Mouse (Mus musculus): ENCODE measurements around the gene Ssr4. TPM values are rescaled to one million over a fixed set of nuclear protein-coding genes. Genes with fewer than 3 reads are reported as not detected.
A peak's percentile ranks its signal among the peaks of the same experiment; 100 is the strongest.

Gene Ssr4
- polyA plus RNA-seq, 1 experiment = 210 TPM

GRCm38 (mm10) chrX:73782227-73782626 is 4.6 kb upstream of the Ssr4 start:
- Histone ChIP-seq H3K4me1 (ENCODE audit: control insufficient read depth, insufficient read depth, insufficient read length, low read length) (peaks cover 4% of the 10 kb centered on the region; the same call in 1 of the 2 replicates), H3K4me3 (ENCODE audit: low read depth, low read length) (no peak overlapping the region), H3K36me3 (ENCODE audit: control insufficient read depth, insufficient read depth, low read length) (peaks cover 38% of the 10 kb centered on the region), H3K27ac (ENCODE audit: insufficient read depth, low read depth, low read length) (no peak overlapping the region), H3K27me3 (ENCODE audit: control insufficient read depth, insufficient read depth, low read length) (no peaks in the 10 kb centered on the region)
- WGBS = 83% methylated on average over 3 of the region's 3 CpGs
- TF ChIP-seq POLR2A (IDR thresholded peaks at IDR 0.05; ENCODE audit: low read depth, low read length) (no peak), CTCF (IDR thresholded peaks at IDR 0.05; ENCODE audit: extremely low read depth, insufficient read length, insufficient replicate concordance, low read depth, low read length) (no peak)

- Histone ChIP-seq H3K4me1 (ENCODE audit: control insufficient read depth, insufficient read depth, insufficient read length, low read length) (peaks cover 4% of the 10 kb centered on the region; the same call in 1 of the 2 replicates), H3K36me3 (ENCODE audit: control insufficient read depth, insufficient read depth, low read length) (peaks cover 27% of the 10 kb centered on the region), H3K27me3 (ENCODE audit: control insufficient read depth, insufficient read depth, low read length) (no peaks in the 10 kb centered on the region), H3K27ac (ENCODE audit: insufficient read depth, low read depth, low read length) (peak overlapping the region; percentile 91), H3K4me3 (ENCODE audit: low read depth, low read length) (peak overlapping the region; percentile 91; the same call in 1 of the 2 replicates)
- TF ChIP-seq POLR2A (IDR thresholded peaks at IDR 0.05; ENCODE audit: low read depth, low read length) (no peak), CTCF (IDR thresholded peaks at IDR 0.05; ENCODE audit: extremely low read depth, insufficient read length, insufficient replicate concordance, low read depth, low read length) (no peak)
Observed at GRCm38 (mm10) chrX:73785666-73786065, 1.2 kb upstream of the Ssr4 start.

- Histone ChIP-seq H3K36me3 (ENCODE audit: control insufficient read depth, insufficient read depth, low read length) (peaks cover 20% of the 10 kb centered on the region), H3K4me3 (ENCODE audit: low read depth, low read length) (peak overlapping the region; percentile 91), H3K4me1 (ENCODE audit: control insufficient read depth, insufficient read depth, insufficient read length, low read length) (peaks cover 4% of the 10 kb centered on the region; the same call in 1 of the 2 replicates), H3K27ac (ENCODE audit: insufficient read depth, low read depth, low read length) (peak overlapping the region; percentile 80), H3K27me3 (ENCODE audit: control insufficient read depth, insufficient read depth, low read length) (no peaks in the 10 kb centered on the region)
- 18% methylated on average over 22 of the region's 22 CpGs for WGBS
- TF ChIP-seq CTCF (IDR thresholded peaks at IDR 0.05; ENCODE audit: extremely low read depth, insufficient read length, insufficient replicate concordance, low read depth, low read length) = no peak
- TF ChIP-seq POLR2A (IDR thresholded peaks at IDR 0.05; ENCODE audit: low read depth, low read length) = no peak
Observed at GRCm38 (mm10) chrX:73787225-73787558, 364 bp downstream of the Ssr4 start.

GRCm38 (mm10) chrX:73788501-73788900 is 1.7 kb downstream of the Ssr4 start:
- Histone ChIP-seq H3K27me3 (ENCODE audit: control insufficient read depth, insufficient read depth, low read length) (no peaks in the 10 kb centered on the region), H3K4me1 (ENCODE audit: control insufficient read depth, insufficient read depth, insufficient read length, low read length) (peaks cover 4% of the 10 kb centered on the region; the same call in 1 of the 2 replicates), H3K27ac (ENCODE audit: insufficient read depth, low read depth, low read length) (no peak overlapping the region), H3K36me3 (ENCODE audit: control insufficient read depth, insufficient read depth, low read length) (peaks cover 20% of the 10 kb centered on the region), H3K4me3 (ENCODE audit: low read depth, low read length) (no peak overlapping the region)
- 84% methylated on average over 1 of the region's 1 CpGs for WGBS
- TF ChIP-seq CTCF (IDR thresholded peaks at IDR 0.05; ENCODE audit: extremely low read depth, insufficient read length, insufficient replicate concordance, low read depth, low read length) = no peak
- TF ChIP-seq POLR2A (IDR thresholded peaks at IDR 0.05; ENCODE audit: low read depth, low read length) = no peak

- H3K27ac ChIP-seq (ENCODE audit: insufficient read depth, low read depth, low read length) = no peak overlapping the region
- no peak for TF ChIP-seq CTCF (IDR thresholded peaks at IDR 0.05; ENCODE audit: extremely low read depth, insufficient read length, insufficient replicate concordance, low read depth, low read length)
- no peak for TF ChIP-seq POLR2A (IDR thresholded peaks at IDR 0.05; ENCODE audit: low read depth, low read length)
- no peaks in the 10 kb centered on the region; the same call in 1 of the 2 replicates for H3K4me1 ChIP-seq (ENCODE audit: control insufficient read depth, insufficient read depth, insufficient read length, low read length)
- peaks cover 20% of the 10 kb centered on the region for H3K36me3 ChIP-seq (ENCODE audit: control insufficient read depth, insufficient read depth, low read length)
- no peak overlapping the region for H3K4me3 ChIP-seq (ENCODE audit: low read depth, low read length)
- no peaks in the 10 kb centered on the region for H3K27me3 ChIP-seq (ENCODE audit: control insufficient read depth, insufficient read depth, low read length)
Observed at GRCm38 (mm10) chrX:73793039-73793438, 6.2 kb downstream of the Ssr4 start.

- H3K4me1 ChIP-seq (ENCODE audit: control insufficient read depth, insufficient read depth, insufficient read length, low read length) = no peaks in the 10 kb centered on the region; the same call in 1 of the 2 replicates
- 15% methylated on average over 1 of the region's 1 CpGs for WGBS
Observed at GRCm38 (mm10) chrX:73793505-73793904, 6.7 kb downstream of the Ssr4 start.

GRCm38 (mm10) chrX:73797511-73797910 is 10.7 kb downstream of the Ssr4 start:
- H3K36me3 ChIP-seq (ENCODE audit: control insufficient read depth, insufficient read depth, low read length) = no peaks in the 10 kb centered on the region
- H3K4me1 ChIP-seq (ENCODE audit: control insufficient read depth, insufficient read depth, insufficient read length, low read length) = no peaks in the 10 kb centered on the region; the same call in 1 of the 2 replicates
- H3K27ac ChIP-seq (ENCODE audit: insufficient read depth, low read depth, low read length) = no peak overlapping the region
- H3K27me3 ChIP-seq (ENCODE audit: control insufficient read depth, insufficient read depth, low read length) = no peaks in the 10 kb centered on the region
- 79% methylated on average over 2 of the region's 2 CpGs for WGBS
- H3K4me3 ChIP-seq (ENCODE audit: low read depth, low read length) = no peak overlapping the region
- TF ChIP-seq CTCF (IDR thresholded peaks at IDR 0.05; ENCODE audit: extremely low read depth, insufficient read length, insufficient replicate concordance, low read depth, low read length) (no peak), POLR2A (IDR thresholded peaks at IDR 0.05; ENCODE audit: low read depth, low read length) (no peak)

More at GRCm38 (mm10) chrX:73793505-73793904, 6.7 kb downstream of the Ssr4 start:
- H3K36me3 ChIP-seq (ENCODE audit: control insufficient read depth, insufficient read depth, low read length) = peaks cover 20% of the 10 kb centered on the region
- no peak overlapping the region for H3K4me3 ChIP-seq (ENCODE audit: low read depth, low read length)
- no peak for TF ChIP-seq CTCF (IDR thresholded peaks at IDR 0.05; ENCODE audit: extremely low read depth, insufficient read length, insufficient replicate concordance, low read depth, low read length)
- TF ChIP-seq POLR2A (IDR thresholded peaks at IDR 0.05; ENCODE audit: low read depth, low read length) = no peak
- H3K27me3 ChIP-seq (ENCODE audit: control insufficient read depth, insufficient read depth, low read length) = no peaks in the 10 kb centered on the region
- H3K27ac ChIP-seq (ENCODE audit: insufficient read depth, low read depth, low read length) = no peak overlapping the region
